Mouse (Mus musculus): Measurements from ENCODE around the gene Trpm1. TPM values are rescaled to one million over a fixed set of nuclear protein-coding genes. Genes with fewer than 3 reads are reported as not detected.

The Trpm1 gene
- polyA plus RNA-seq, 2 experiments: 0.52 to 0.85 TPM

DNA sequence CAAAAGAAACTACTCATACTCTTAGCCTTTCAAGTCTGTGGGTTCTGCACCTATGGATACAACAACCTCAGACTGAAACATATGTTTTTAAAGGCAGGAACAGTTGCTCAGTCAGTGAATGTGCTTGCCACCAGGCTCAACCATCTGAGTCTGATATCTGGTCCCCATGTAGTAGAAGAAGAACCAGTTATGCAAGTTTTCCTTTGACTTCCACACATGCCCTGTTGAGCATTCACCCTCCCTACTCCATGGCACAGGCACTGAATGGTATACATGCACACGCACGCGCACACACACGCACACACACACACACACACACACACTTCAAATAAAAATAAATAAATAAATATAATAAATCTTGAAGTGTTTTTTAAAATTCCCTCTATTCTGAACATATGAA is 113.0 kb downstream of the Trpm1 start:
- Histone ChIP-seq H3K9me3 (ENCODE audit: control insufficient read depth, low read length) (no peaks in the 10 kb centered on the region; the same call in 1 of the 2 replicates), H3K36me3 (ENCODE audit: control insufficient read depth, insufficient read depth, low read length) (no peaks in the 10 kb centered on the region), H3K4me2 (replicated peaks; ENCODE audit: low read depth, low read length, severe bottlenecking) (no peak overlapping the region), H3K27ac (replicated peaks; ENCODE audit: low read depth, low read length) (no peak overlapping the region), H3K27me3 (ENCODE audit: control insufficient read depth, insufficient read depth, low read length) (peaks cover 16% of the 10 kb centered on the region; the same call in 1 of the 2 replicates), H3K4me1 (ENCODE audit: control insufficient read depth, insufficient read depth, low read length) (no peaks in the 10 kb centered on the region), H3K4me3 (replicated peaks; ENCODE audit: low read length) (no peak overlapping the region), H3K9ac (ENCODE audit: low read depth, low read length, severe bottlenecking) (no peak overlapping the region)
- no peak for DNase-seq (ENCODE audit: low spot score)
- ATAC-seq (ENCODE audit: low FRiP score, low read depth): no peak
- 94% methylated on average over 4 of the region's 4 CpGs for WGBS
- TF ChIP-seq POLR2A (IDR thresholded peaks at IDR 0.05; ENCODE audit: borderline replicate concordance, extremely low read depth, insufficient read depth, insufficient read length): no peak

DNA sequence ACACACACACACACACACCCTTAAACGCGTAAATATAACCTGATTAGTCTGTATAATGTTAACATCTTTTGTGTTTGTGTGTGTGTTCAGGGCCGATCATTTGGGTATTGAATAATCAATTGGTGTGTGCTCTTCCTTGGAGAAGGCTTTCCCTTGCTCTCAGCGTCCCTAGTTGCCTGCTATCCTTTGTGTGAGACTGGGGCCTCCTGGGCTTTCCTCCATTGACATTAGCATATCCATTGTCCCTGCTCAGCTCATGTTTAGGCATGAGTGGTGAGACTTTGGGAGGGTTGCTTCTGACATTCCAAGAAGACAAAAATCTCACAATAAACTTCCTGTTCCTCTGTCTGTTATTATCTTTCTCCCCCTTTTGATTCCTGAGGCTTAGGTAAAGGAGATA is 118.3 kb downstream of the Trpm1 start:
- WGBS: 49% methylated on average over 4 of the region's 4 CpGs
- no peak for TF ChIP-seq POLR2A (IDR thresholded peaks at IDR 0.05; ENCODE audit: borderline replicate concordance, extremely low read depth, insufficient read depth, insufficient read length)

DNA sequence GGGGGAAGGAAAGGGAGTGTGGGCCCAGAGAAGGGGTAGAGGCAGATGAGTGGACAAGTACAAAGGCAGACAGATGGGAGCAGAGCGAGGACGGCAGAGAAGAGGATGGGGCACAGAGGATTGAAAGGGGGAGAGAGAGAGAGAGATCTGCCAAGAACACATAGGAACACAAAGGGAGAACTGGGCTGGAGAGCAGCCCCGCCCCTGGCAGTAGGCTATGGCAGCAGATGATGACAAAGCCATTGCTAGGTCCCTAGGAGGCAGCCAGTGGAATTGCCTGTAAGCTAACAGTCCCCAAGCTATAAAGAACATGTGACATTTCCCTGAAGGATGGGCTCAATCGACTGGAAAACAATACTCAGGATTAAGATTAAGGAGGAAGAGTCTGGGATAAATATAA is 121.9 kb downstream of the Trpm1 start:
- Histone ChIP-seq H3K27me3 (ENCODE audit: control insufficient read depth, insufficient read depth, low read length) (no peaks in the 10 kb centered on the region), H3K4me2 (replicated peaks; ENCODE audit: low read depth, low read length, severe bottlenecking) (no peak overlapping the region), H3K9ac (ENCODE audit: low read depth, low read length, severe bottlenecking) (no peak overlapping the region), H3K27ac (replicated peaks; ENCODE audit: low read depth, low read length) (no peak overlapping the region), H3K9me3 (ENCODE audit: control insufficient read depth, low read length) (no peaks in the 10 kb centered on the region), H3K36me3 (ENCODE audit: control insufficient read depth, insufficient read depth, low read length) (no peaks in the 10 kb centered on the region), H3K4me1 (ENCODE audit: control insufficient read depth, insufficient read depth, low read length) (no peaks in the 10 kb centered on the region), H3K4me3 (replicated peaks; ENCODE audit: low read length) (no peak overlapping the region)
- no peak for ATAC-seq (ENCODE audit: low FRiP score, low read depth)
- TF ChIP-seq POLR2A (IDR thresholded peaks at IDR 0.05; ENCODE audit: borderline replicate concordance, extremely low read depth, insufficient read depth, insufficient read length): no peak
- DNase-seq (ENCODE audit: low spot score): no peak
- 72% methylated on average over 4 of the region's 4 CpGs for WGBS

More for the DNA sequence above, 118.3 kb downstream of the Trpm1 start:
- no peak overlapping the region for H3K4me3 ChIP-seq (replicated peaks; ENCODE audit: low read length)
- H3K27ac ChIP-seq (replicated peaks; ENCODE audit: low read depth, low read length): no peak overlapping the region
- no peaks in the 10 kb centered on the region for H3K4me1 ChIP-seq (ENCODE audit: control insufficient read depth, insufficient read depth, low read length)
- H3K9ac ChIP-seq (ENCODE audit: low read depth, low read length, severe bottlenecking): no peak overlapping the region
- H3K36me3 ChIP-seq (ENCODE audit: control insufficient read depth, insufficient read depth, low read length): no peaks in the 10 kb centered on the region
- no peaks in the 10 kb centered on the region for H3K9me3 ChIP-seq (ENCODE audit: control insufficient read depth, low read length)
- H3K4me2 ChIP-seq (replicated peaks; ENCODE audit: low read depth, low read length, severe bottlenecking): no peak overlapping the region
- peaks cover 16% of the 10 kb centered on the region; the same call in 1 of the 2 replicates for H3K27me3 ChIP-seq (ENCODE audit: control insufficient read depth, insufficient read depth, low read length)
- no peak for ATAC-seq (ENCODE audit: low FRiP score, low read depth)
- DNase-seq (ENCODE audit: low spot score): no peak

DNA sequence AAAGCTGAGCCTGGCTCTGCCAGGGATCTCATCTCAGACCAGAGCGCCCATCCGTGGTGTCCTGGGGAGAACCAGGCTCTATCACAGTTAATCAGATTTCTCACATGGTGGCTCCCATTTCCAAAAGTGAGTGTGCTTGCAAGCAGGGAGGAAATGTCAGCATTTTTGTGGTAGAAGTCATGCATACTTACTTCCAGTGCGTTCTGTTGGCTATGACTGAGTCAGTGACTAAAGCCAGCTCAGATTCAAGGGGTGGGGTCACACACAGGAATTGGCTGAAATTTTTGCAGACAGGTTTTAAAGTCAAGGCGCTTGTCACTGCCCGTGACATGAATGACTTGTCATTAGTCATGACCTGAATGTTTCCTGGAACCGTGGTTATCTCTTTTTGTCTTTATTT is 123.3 kb downstream of the Trpm1 start:
- Histone ChIP-seq H3K4me2 (replicated peaks; ENCODE audit: low read depth, low read length, severe bottlenecking) (no peak overlapping the region), H3K4me3 (replicated peaks; ENCODE audit: low read length) (no peak overlapping the region), H3K9me3 (ENCODE audit: control insufficient read depth, low read length) (no peaks in the 10 kb centered on the region), H3K36me3 (ENCODE audit: control insufficient read depth, insufficient read depth, low read length) (no peaks in the 10 kb centered on the region), H3K9ac (ENCODE audit: low read depth, low read length, severe bottlenecking) (no peak overlapping the region), H3K27ac (replicated peaks; ENCODE audit: low read depth, low read length) (no peak overlapping the region), H3K27me3 (ENCODE audit: control insufficient read depth, insufficient read depth, low read length) (no peaks in the 10 kb centered on the region), H3K4me1 (ENCODE audit: control insufficient read depth, insufficient read depth, low read length) (no peaks in the 10 kb centered on the region)
- TF ChIP-seq POLR2A (IDR thresholded peaks at IDR 0.05; ENCODE audit: borderline replicate concordance, extremely low read depth, insufficient read depth, insufficient read length): no peak
- 45% methylated on average over 6 of the region's 6 CpGs for WGBS
- ATAC-seq (ENCODE audit: low FRiP score, low read depth) (no peak), DNase-seq (ENCODE audit: low spot score) (no peak)

DNA sequence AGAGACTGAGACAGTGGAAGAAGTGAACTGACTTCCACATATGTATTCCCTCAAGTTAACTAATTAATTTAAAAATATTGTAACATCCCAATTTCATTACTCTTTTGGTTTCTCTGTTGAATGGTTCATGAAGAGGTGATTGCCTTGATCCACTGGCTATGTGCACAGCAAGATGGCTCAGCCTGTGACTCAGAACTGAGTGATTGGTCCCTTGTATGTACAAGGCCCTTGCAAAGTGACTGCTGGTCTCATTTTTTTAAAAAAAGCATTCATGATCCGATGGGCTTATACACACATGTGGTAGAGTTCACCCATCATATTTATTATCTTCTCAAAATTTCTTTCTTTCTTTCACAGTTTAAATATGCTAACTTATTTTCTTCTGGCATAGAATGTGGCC is 124.9 kb downstream of the Trpm1 start:
- Histone ChIP-seq H3K4me3 (replicated peaks; ENCODE audit: low read length) (no peak overlapping the region), H3K27me3 (ENCODE audit: control insufficient read depth, insufficient read depth, low read length) (no peaks in the 10 kb centered on the region), H3K9me3 (ENCODE audit: control insufficient read depth, low read length) (no peaks in the 10 kb centered on the region), H3K36me3 (ENCODE audit: control insufficient read depth, insufficient read depth, low read length) (no peaks in the 10 kb centered on the region), H3K27ac (replicated peaks; ENCODE audit: low read depth, low read length) (no peak overlapping the region), H3K4me2 (replicated peaks; ENCODE audit: low read depth, low read length, severe bottlenecking) (no peak overlapping the region), H3K9ac (ENCODE audit: low read depth, low read length, severe bottlenecking) (no peak overlapping the region), H3K4me1 (ENCODE audit: control insufficient read depth, insufficient read depth, low read length) (no peaks in the 10 kb centered on the region)
- DNase-seq (ENCODE audit: low spot score) (no peak), ATAC-seq (ENCODE audit: low FRiP score, low read depth) (no peak)
- no peak for TF ChIP-seq POLR2A (IDR thresholded peaks at IDR 0.05; ENCODE audit: borderline replicate concordance, extremely low read depth, insufficient read depth, insufficient read length)
- WGBS: 85% methylated on average over 1 of the region's 1 CpGs

DNA sequence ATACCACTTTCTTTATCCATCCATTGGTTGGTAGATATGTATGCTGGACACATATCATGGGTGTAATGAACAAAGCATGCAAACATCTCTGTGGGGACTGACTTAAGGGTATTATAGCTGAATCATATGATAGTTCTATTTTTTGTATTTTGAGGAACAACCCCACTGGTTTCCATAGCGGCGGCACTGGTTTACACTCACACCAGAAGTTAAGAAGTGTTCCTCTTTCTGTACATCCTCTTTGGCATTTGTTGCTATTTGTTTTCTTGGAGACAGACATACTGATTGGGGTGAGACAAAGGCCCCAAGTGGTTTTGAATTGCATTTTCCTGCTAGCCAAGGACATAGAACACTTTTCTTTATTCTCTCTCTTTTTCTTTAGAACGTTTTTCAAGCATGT is 125.9 kb downstream of the Trpm1 start:
- Histone ChIP-seq H3K36me3 (ENCODE audit: control insufficient read depth, insufficient read depth, low read length) (no peaks in the 10 kb centered on the region), H3K4me1 (ENCODE audit: control insufficient read depth, insufficient read depth, low read length) (no peaks in the 10 kb centered on the region), H3K4me3 (replicated peaks; ENCODE audit: low read length) (no peak overlapping the region), H3K27ac (replicated peaks; ENCODE audit: low read depth, low read length) (no peak overlapping the region), H3K9ac (ENCODE audit: low read depth, low read length, severe bottlenecking) (no peak overlapping the region), H3K4me2 (replicated peaks; ENCODE audit: low read depth, low read length, severe bottlenecking) (no peak overlapping the region), H3K9me3 (ENCODE audit: control insufficient read depth, low read length) (no peaks in the 10 kb centered on the region), H3K27me3 (ENCODE audit: control insufficient read depth, insufficient read depth, low read length) (no peaks in the 10 kb centered on the region)
- DNase-seq (ENCODE audit: low spot score) (no peak), ATAC-seq (ENCODE audit: low FRiP score, low read depth) (no peak)
- no peak for TF ChIP-seq POLR2A (IDR thresholded peaks at IDR 0.05; ENCODE audit: borderline replicate concordance, extremely low read depth, insufficient read depth, insufficient read length)
- WGBS: 86% methylated on average over 3 of the region's 3 CpGs

Data from limb, embryonic 14.5 days (tissue).